Mouse (Mus musculus) kidney, embryonic 16.5 days (tissue): Measurements from ENCODE around the gene Ccdc58. TPM values are rescaled to one million over a fixed set of nuclear protein-coding genes. Genes with fewer than 3 reads are reported as not detected.
"Not testable (repeated sequence)": the region's sequence is repeated elsewhere in the genome, so short reads cannot be mapped to it uniquely, and the experiment has no call there.

Experiments used
- ATAC-seq: fragments of 200-750 bp; cut with Nextera tagmentation; 2 replicates; pipeline ENCODE4 v1.8.0; 2017; ENCODE audit warnings: moderate TSS enrichment; ENCODE audit not compliant: low FRiP score, low TSS enrichment
- H3K27ac ChIP-seq: fragments of 300-500 bp; sonication (generic); 2 replicates; pipeline ENCODE4 v1.5.1; 2014; ENCODE audit warnings: low read length
- H3K27me3 ChIP-seq: fragments of 300-500 bp; sonication (generic); 2 replicates; pipeline ENCODE4 v1.6.1; 2014; ENCODE audit warnings: low read length, control low read depth, mixed read lengths; ENCODE audit not compliant: insufficient read depth
- H3K36me3 ChIP-seq: fragments of 300-500 bp; sonication (generic); 2 replicates; pipeline ENCODE4 v1.6.1; 2014; ENCODE audit warnings: low read length, control low read depth, mixed read lengths; ENCODE audit not compliant: insufficient read depth
- H3K4me1 ChIP-seq: fragments of 300-500 bp; sonication (generic); 2 replicates; pipeline ENCODE4 v1.6.1; 2014; ENCODE audit warnings: low read length, control low read depth, mixed read lengths; ENCODE audit not compliant: insufficient read depth
- H3K4me2 ChIP-seq: fragments of 300-500 bp; sonication (generic); replicated peaks from 2 replicates; pipeline ENCODE4 v1.6.1; 2014; ENCODE audit warnings: low read depth, low read length
- H3K4me3 ChIP-seq: fragments of 300-500 bp; sonication (generic); 2 replicates; pipeline ENCODE4 v1.5.1; 2014; ENCODE audit warnings: mild to moderate bottlenecking, low read length
- H3K9ac ChIP-seq: fragments of 300-500 bp; sonication (generic); replicated peaks from 2 replicates; pipeline ENCODE4 v1.6.1; 2014; ENCODE audit warnings: low read length
- H3K9me3 ChIP-seq: fragments of 300-500 bp; sonication (generic); 2 replicates; pipeline ENCODE4 v1.6.1; 2016; ENCODE audit warnings: low read length, control low read depth
- WGBS: fragments of 180-500 bp; shearing (Covaris S2); extraction: QIAGEN DNeasy Blood & Tissue Kit; methylation state at CpG from one replicate; pipeline ENCODE4 v1.1.7; 2014; 5-methylcytosine and 5-hydroxymethylcytosine counted together
- polyA plus RNA-seq: library from polyadenylated mRNA; unstranded; fragments of >200 nt; fragmentation: Nextera tagmentation; extraction: Ambion mirVana; gene quantifications from 2 replicates; pipeline ENCODE4 v1.2.1, GENCODE M21; 2015

Ccdc58 gene
- polyA plus RNA-seq, 1 experiment from 2014 or later, result 80.7 TPM

DNA sequence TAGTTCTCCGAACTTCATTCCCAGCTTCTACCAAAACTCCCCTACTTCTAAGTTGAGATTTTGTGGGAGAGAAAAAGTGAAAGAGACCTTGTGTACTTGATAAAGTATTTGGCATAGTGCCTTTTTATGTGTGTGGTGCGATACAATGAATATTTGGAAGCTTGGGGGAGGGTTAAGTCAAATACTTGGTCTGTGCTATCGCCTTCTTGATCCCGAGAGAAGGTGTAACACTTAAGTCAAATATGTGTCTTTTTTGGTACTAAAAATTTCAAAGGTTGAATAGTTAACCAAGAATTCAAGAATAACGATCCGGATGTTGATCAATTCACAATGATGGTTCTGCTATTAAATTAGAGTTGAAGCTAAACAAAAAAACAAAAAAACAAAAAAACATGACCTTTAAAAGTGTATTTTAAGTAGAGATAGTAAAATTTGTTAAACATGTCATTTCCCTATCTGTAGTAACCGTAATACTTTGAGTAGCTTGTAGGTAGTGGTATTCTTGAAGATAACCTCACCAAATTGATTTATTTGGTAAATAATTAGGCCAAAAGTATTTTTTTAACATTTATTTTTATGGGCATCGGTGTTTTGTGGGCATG lies 1.0 kb downstream of the Ccdc58 start:
- Histone ChIP-seq H3K4me1 (peaks cover 27% of the 10 kb centered on the region), H3K4me3 (peak overlapping the region; percentile 83), H3K9ac (peak overlapping the region; percentile 93), H3K27ac (peak overlapping the region; percentile 100), H3K9me3 (no peaks in the 10 kb centered on the region), H3K27me3 (no peaks in the 10 kb centered on the region), H3K4me2 (peak overlapping the region; percentile 53), H3K36me3 (no peaks in the 10 kb centered on the region)
- WGBS, result 28% methylated on average over 8 of the region's 8 CpGs
- ATAC-seq, result no peak

DNA sequence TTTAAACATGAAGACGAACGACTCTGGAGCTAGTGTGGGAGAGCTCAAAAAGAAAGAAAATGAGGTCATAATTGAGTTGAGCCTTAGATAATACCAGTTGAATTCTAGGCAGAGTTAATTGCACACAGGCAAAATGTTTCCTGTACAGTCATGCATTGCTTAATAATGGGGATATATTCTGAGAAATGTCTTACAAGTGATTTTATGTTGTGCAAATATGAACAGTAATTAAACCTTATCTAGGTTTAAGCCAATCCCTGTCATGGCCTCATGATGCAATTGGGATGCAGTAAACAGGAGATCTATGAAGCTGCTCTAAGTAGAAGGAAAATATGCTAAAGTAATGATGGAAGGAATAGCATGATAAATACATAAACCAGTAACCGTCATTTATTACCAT lies 3.3 kb downstream of the Ccdc58 start:
- Histone ChIP-seq H3K36me3 (no peaks in the 10 kb centered on the region), H3K9ac (no peak overlapping the region), H3K9me3 (no peaks in the 10 kb centered on the region), H3K4me1 (peaks cover 9% of the 10 kb centered on the region), H3K27me3 (no peaks in the 10 kb centered on the region), H3K4me3 (no peak overlapping the region), H3K27ac (no peak overlapping the region), H3K4me2 (no peak overlapping the region)
- no peak for ATAC-seq
- WGBS, result 95% methylated on average over 3 of the region's 3 CpGs

- Histone ChIP-seq H3K4me2 (no peak overlapping the region), H3K9me3 (no peaks in the 10 kb centered on the region), H3K9ac (no peak overlapping the region), H3K4me1 (no peaks in the 10 kb centered on the region), H3K27me3 (no peaks in the 10 kb centered on the region), H3K27ac (no peak overlapping the region), H3K36me3 (peaks cover 9% of the 10 kb centered on the region; the same call in 1 of the 2 replicates), H3K4me3 (no peak overlapping the region)
- 92% methylated on average over 3 of the region's 3 CpGs for WGBS
- no peak for ATAC-seq
Observed at GRCm38 (mm10) chr16:36079916-36080315, 8.4 kb downstream of the Ccdc58 start.

- H3K36me3 ChIP-seq, result peaks cover 29% of the 10 kb centered on the region
- H3K4me2 ChIP-seq, result no peak overlapping the region
- H3K9ac ChIP-seq, result no peak overlapping the region
- no peaks in the 10 kb centered on the region for H3K27me3 ChIP-seq
- H3K4me1 ChIP-seq, result no peaks in the 10 kb centered on the region
- no peak for ATAC-seq
- H3K4me3 ChIP-seq, result no peak overlapping the region
- WGBS, result 77% methylated on average over 4 of the region's 4 CpGs
- no peaks in the 10 kb centered on the region for H3K9me3 ChIP-seq
- no peak overlapping the region for H3K27ac ChIP-seq
Observed at GRCm38 (mm10) chr16:36087846-36088245, 16.4 kb downstream of the Ccdc58 start.

DNA sequence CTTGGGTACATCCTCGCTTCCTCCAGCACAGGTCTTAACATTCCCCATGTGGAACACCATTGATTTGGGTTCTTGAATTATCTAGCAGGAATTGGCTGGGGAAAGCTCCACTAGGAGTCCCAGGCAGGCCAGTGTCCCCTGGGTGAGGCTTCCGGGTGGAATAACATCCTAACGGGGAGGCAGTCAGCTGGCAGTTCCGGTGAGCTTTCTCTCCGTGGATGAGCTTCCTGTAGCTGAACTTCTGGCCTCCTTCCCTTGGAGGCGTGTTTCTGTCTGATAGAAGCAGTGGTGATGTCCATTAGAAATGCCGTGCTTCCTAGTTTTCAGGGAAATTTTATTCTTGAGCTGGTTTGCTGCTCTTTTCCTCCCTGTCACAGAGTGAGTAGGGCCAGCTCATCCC lies 17.6 kb downstream of the Ccdc58 start:
- H3K27ac ChIP-seq, result no peak overlapping the region

GRCm38 (mm10) chr16:36089850-36090616 lies 18.5 kb downstream of the Ccdc58 start:
- H3K9me3 ChIP-seq, result no peaks in the 10 kb centered on the region
- H3K4me2 ChIP-seq, result no peak overlapping the region
- no peak overlapping the region for H3K9ac ChIP-seq
- H3K36me3 ChIP-seq, result peaks cover 25% of the 10 kb centered on the region
- no peak for ATAC-seq
- no peaks in the 10 kb centered on the region for H3K4me1 ChIP-seq
- 70% methylated on average over 8 of the region's 8 CpGs for WGBS
- peak overlapping the region; percentile 28; the same call in 1 of the 2 replicates for H3K27ac ChIP-seq
- no peak overlapping the region for H3K4me3 ChIP-seq
- H3K27me3 ChIP-seq, result no peaks in the 10 kb centered on the region

More for the DNA sequence above, 17.6 kb downstream of the Ccdc58 start:
- no peak for ATAC-seq
- Histone ChIP-seq H3K36me3 (peaks cover 23% of the 10 kb centered on the region), H3K4me3 (no peak overlapping the region), H3K9ac (no peak overlapping the region), H3K4me2 (no peak overlapping the region), H3K9me3 (no peaks in the 10 kb centered on the region), H3K27me3 (no peaks in the 10 kb centered on the region), H3K4me1 (no peaks in the 10 kb centered on the region)
- 79% methylated on average over 7 of the region's 7 CpGs for WGBS

DNA sequence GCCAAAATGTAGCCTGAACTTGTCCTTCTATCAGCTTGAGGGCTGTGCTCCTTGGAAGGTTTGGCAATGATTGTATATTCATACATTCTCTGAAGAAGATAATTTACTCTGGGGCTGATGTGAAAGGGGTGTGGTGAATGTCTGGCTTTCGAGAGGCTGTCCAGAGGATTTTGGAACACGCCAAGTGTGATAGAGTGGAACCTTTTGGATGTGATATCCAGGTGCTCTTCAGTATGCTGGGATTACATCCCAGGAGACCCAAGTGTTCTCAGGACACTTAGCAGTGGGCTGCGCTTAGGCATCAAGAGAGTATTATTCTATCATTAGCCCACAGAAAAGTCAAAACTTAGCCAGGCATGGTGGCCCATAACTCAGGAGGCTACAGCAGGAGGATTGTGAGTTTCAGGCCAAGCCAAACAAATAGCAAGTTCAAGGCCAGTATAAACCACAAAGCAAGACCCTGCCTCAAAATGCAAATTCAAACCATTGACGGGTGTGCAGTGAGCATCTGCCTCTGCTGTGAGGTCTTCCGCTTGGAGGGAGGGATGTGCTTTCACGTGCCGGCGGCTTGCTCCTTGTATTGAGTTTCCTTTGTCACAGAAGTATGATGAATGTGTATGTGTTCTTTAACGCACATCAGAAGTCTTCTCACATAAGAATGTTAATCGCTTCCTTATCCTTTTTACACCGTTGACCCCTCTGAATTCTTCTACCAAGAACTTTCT lies 19.5 kb downstream of the Ccdc58 start:
- H3K36me3 ChIP-seq, result peaks cover 25% of the 10 kb centered on the region
- WGBS, result 91% methylated on average over 11 of the region's 11 CpGs
- no peak overlapping the region for H3K9ac ChIP-seq
- H3K4me1 ChIP-seq, result no peaks in the 10 kb centered on the region
- H3K4me2 ChIP-seq, result no peak overlapping the region
- no peaks in the 10 kb centered on the region for H3K9me3 ChIP-seq
- no peak overlapping the region for H3K4me3 ChIP-seq
- ATAC-seq, result no peak
- H3K27ac ChIP-seq, result no peak overlapping the region
- no peaks in the 10 kb centered on the region for H3K27me3 ChIP-seq

DNA sequence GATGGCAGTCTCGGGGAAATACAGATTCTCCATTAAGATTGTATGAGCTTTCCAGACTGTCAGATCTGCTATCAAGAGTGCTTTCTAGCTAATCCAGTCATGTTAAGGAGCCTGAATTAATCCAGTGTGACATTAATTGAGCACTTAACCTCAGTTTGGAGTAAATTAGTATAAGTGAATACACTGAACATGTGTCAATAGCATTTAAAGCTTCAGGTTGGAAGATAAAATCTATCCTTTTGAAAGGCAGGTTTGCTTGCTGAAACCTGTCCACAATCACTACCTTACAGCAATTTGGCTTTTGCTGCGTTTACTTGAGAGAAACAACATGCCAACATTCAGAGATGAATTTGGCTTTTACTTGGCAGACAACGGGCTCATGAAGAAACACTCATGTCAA lies 22.6 kb downstream of the Ccdc58 start:
- H3K9me3 ChIP-seq, result no peaks in the 10 kb centered on the region
- ATAC-seq, result no peak
- no peak overlapping the region for H3K4me2 ChIP-seq
- WGBS, result 87% methylated on average over 3 of the region's 3 CpGs
- no peak overlapping the region for H3K27ac ChIP-seq
- H3K27me3 ChIP-seq, result no peaks in the 10 kb centered on the region
- H3K4me3 ChIP-seq, result no peak overlapping the region
- H3K4me1 ChIP-seq, result no peaks in the 10 kb centered on the region
- H3K9ac ChIP-seq, result no peak overlapping the region
- peaks cover 7% of the 10 kb centered on the region; the same call in 1 of the 2 replicates for H3K36me3 ChIP-seq

GRCm38 (mm10) chr16:36097813-36098499 lies 26.5 kb downstream of the Ccdc58 start:
- not testable (repeated sequence) for H3K4me1 ChIP-seq, H3K4me2 ChIP-seq, H3K9me3 ChIP-seq, H3K9ac ChIP-seq, H3K4me3 ChIP-seq, H3K27ac ChIP-seq, H3K36me3 ChIP-seq, ATAC-seq, H3K27me3 ChIP-seq
- WGBS, result 91% methylated on average over 11 of the region's 12 CpGs
